Mouse (Mus musculus): Measurements from ENCODE around the gene Pmis2. TPM values are rescaled to one million over a fixed set of nuclear protein-coding genes. Genes with fewer than 3 reads are reported as not detected.

Pmis2 gene
- polyA plus RNA-seq (2012; rRNA removed; ENCODE audit: low replicate concordance): not detected in 2 replicates

GRCm38 (mm10) chr7:30671480-30671879 lies at the start of gene Pmis2:
Pmis2 (minus strand) TSS chr7:30671605.

GRCm38 (mm10) chr7:30711942-30712341 lies 40.5 kb upstream of the Pmis2 start, which contains the start of gene Atp4a:
Atp4a (plus strand) TSS chr7:30712209.

GRCm38 (mm10) chr7:30698589-30698988 lies 27.2 kb upstream of the Pmis2 start, which contains the start of gene 2200002J24Rik:
2200002J24Rik (plus strand) TSS chr7:30698926.

DNA sequence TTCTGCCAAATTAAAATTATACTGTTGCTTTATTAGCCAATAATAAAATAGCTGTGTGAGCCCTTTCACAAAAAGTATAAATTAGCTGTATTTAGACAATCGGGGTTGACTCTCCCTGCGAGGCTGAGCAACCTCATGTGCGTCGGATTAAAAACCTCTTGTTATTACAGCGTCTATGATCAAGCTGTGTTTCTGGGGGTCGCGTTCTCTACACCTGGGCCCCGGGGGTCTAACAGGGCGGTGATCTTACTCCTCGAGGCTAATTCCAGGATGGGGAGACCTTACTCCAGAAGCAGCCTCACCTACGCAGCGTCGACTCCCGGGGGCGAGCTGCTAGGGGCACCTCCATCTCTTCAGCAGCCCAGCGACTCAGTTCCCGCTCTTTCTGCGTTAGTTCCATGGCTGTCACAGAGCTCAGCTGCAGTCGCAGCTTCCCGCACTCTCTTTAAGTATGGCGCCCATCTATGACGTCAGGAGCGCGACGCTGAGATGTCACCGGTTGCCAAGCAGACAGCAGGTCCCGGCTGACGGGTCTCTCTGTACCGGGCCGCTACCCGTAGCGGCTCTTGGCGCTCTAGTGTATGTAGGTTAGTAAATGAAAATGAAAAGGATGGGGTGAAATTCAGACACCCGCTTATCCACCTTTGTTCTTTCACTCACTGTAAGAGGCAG lies 6.7 kb downstream of the Pmis2 start, which contains the start of gene Haus5:
TSS of gene Haus5 (minus strand) at position 466 of the 672 bp plus-strand sequence.

DNA sequence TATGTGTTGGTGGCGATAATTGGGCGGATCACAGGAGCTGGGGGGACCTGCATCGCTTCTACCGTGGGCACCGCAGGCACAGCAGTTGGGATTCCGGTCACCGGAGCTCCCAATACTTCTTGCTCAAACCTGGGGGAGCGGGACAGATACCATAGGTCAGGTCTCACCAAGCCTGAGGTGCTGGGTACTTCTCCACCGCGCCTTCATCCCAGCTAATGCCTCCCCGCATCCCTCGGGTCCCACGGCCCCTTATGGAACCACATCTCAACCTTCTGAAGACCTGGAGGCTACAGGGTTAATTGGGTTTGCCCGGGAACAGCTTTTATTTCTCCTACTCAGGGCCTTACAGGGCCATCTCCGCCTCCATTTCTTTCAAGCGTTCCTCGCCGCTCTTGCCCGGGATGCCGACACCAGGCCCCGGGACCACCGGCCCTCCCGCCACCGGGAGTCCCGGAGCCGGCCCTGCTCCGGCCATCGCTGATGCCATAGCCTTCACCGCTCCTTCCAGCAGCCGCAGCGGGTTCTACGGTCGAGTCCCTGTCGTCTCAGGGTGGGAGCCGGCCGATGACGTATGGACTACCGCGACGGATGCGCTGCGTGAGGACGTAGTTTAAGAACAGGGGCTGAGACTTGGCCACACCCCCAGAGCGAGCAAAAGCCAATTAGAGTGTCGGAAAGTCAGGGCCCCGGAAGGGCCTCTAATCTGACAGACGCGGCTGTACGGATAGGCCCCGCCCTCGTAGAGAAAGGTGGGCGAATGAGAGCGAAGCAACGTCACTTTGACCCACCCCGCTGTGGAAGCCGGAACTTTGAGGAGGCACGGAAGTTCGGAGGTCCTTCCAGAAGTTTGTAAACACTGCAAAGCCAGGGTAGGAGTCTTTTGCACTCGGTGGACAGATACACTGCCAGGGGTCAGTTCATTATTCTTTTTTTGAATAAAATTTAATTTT lies 21.5 kb downstream of the Pmis2 start, which contains the start of gene Rbm42:
TSS of gene Rbm42 (minus strand) at position 727 of the 950 bp plus-strand sequence.

GRCm38 (mm10) chr7:30635752-30636151 lies 35.7 kb downstream of the Pmis2 start, which contains the start of gene Etv2:
Etv2 (minus strand) TSS chr7:30635852.

DNA sequence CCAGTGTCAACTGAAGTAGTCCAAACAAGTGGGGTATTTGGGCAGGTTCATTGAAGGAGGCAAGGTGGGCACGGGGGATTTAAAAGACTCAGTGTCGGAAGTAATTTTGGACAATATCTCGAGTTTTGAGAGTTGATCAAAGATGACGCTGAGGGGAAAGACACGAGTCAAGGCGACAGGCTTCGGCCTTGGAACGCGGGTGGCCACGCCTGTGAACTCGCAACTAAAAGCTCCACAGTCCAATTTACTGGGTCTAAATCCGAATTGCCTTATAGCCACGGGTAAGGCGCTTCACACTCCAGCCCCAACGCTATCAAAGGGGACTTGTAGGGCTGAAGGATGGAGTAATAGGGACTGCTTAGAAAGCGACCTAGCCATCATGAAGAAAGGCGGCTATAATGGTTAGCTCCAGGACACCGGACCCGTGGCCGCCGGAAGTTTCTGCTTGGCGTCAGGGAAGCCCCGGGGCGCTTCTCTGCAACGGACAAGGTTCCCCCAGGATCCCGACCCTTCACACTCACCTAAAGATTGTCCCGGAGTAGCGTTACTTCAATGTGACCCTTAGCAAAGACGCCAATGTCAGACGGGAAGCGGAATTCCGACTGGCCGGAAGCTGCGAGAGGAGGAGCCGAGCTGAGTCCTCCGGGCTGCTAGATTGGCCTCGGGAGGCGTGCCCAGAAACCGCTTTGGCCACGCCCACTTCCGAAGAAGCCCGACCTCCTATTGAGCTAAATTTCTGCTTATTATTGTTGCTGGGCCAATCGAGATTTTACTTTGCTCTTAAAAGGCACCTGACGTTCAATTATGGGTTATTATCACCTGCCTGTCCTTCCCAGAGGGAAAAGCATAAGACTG lies 45.6 kb downstream of the Pmis2 start, which contains the start of gene Cox6b1:
TSS of gene Cox6b1 (minus strand) at position 622 of the 855 bp plus-strand sequence.

Other genes with a start within 250 kb of the Pmis2 start
- 3.1 and 5.5 TPM in 2 replicates for gene Nfkbid, start 249.9 kb downstream of the Pmis2 start, polyA plus RNA-seq (2012; rRNA removed; ENCODE audit: low replicate concordance)
- gene Aplp1, start 226.1 kb downstream of the Pmis2 start, polyA plus RNA-seq (2012; rRNA removed; ENCODE audit: low replicate concordance): 2.5 and 7.0 TPM in 2 replicates
- not detected in 2 replicates for gene Kirrel2, start 213.9 kb downstream of the Pmis2 start, polyA plus RNA-seq (2012; rRNA removed; ENCODE audit: low replicate concordance)
- gene Nphs1, start 213.3 kb downstream of the Pmis2 start, polyA plus RNA-seq (2012; rRNA removed; ENCODE audit: low replicate concordance): not detected in 2 replicates
- not detected in 2 replicates for gene Prodh2, start 178.0 kb downstream of the Pmis2 start, polyA plus RNA-seq (2012; rRNA removed; ENCODE audit: low replicate concordance)
- 7.3 and 17.1 TPM in 2 replicates for gene Arhgap33, start 136.5 kb downstream of the Pmis2 start, polyA plus RNA-seq (2012; rRNA removed; ENCODE audit: low replicate concordance)
- gene Hspb6, start 119.4 kb downstream of the Pmis2 start, polyA plus RNA-seq (2012; rRNA removed; ENCODE audit: low replicate concordance): 65.4 and 90.8 TPM in 2 replicates
- gene Proser3, start 119.3 kb downstream of the Pmis2 start, polyA plus RNA-seq (2012; rRNA removed; ENCODE audit: low replicate concordance): 4.1 and 17.2 TPM in 2 replicates
- gene Lin37, start 111.8 kb downstream of the Pmis2 start, polyA plus RNA-seq (2012; rRNA removed; ENCODE audit: low replicate concordance): 32.9 and 36.6 TPM in 2 replicates
- 56.7 and 69.3 TPM in 2 replicates for gene U2af1l4, start 108.3 kb downstream of the Pmis2 start, polyA plus RNA-seq (2012; rRNA removed; ENCODE audit: low replicate concordance)
- 1.4 and 3.1 TPM in 2 replicates for gene Gm49396, start 108.3 kb downstream of the Pmis2 start, polyA plus RNA-seq (2012; rRNA removed; ENCODE audit: low replicate concordance)
- gene Psenen, start 108.0 kb downstream of the Pmis2 start, polyA plus RNA-seq (2012; rRNA removed; ENCODE audit: low replicate concordance): 135 and 167 TPM in 2 replicates
- gene Igflr1, start 106.2 kb downstream of the Pmis2 start, polyA plus RNA-seq (2012; rRNA removed; ENCODE audit: low replicate concordance): 3.8 and 6.8 TPM in 2 replicates
- gene Kmt2b, start 82.9 kb downstream of the Pmis2 start, polyA plus RNA-seq (2012; rRNA removed; ENCODE audit: low replicate concordance): 35.0 and 59.6 TPM in 2 replicates
- gene Zbtb32, start 72.7 kb downstream of the Pmis2 start, polyA plus RNA-seq (2012; rRNA removed; ENCODE audit: low replicate concordance): 0.92 and 1.1 TPM in 2 replicates
- 2.8 and 21.0 TPM in 2 replicates for gene Upk1a, start 58.8 kb downstream of the Pmis2 start, polyA plus RNA-seq (2012; rRNA removed; ENCODE audit: low replicate concordance)
- gene Cox6b1, start 45.5 kb downstream of the Pmis2 start, polyA plus RNA-seq (2012; rRNA removed; ENCODE audit: low replicate concordance): 647 and 1,156 TPM in 2 replicates
- gene Etv2, start 35.8 kb downstream of the Pmis2 start, polyA plus RNA-seq (2012; rRNA removed; ENCODE audit: low replicate concordance): not detected in 2 replicates
- 47.6 and 62.6 TPM in 2 replicates for gene Rbm42, start 21.3 kb downstream of the Pmis2 start, polyA plus RNA-seq (2012; rRNA removed; ENCODE audit: low replicate concordance)
- gene Haus5, start 6.6 kb downstream of the Pmis2 start, polyA plus RNA-seq (2012; rRNA removed; ENCODE audit: low replicate concordance): 11.8 and 17.8 TPM in 2 replicates
- gene 2200002J24Rik, start 27.3 kb upstream of the Pmis2 start, polyA plus RNA-seq (2012; rRNA removed; ENCODE audit: low replicate concordance): not detected in 2 replicates
- 0.39 TPM in 1 of 2 replicates, not detected in the other for gene Atp4a, start 40.6 kb upstream of the Pmis2 start, polyA plus RNA-seq (2012; rRNA removed; ENCODE audit: low replicate concordance)
- gene Tmem147, start 57.9 kb upstream of the Pmis2 start, polyA plus RNA-seq (2012; rRNA removed; ENCODE audit: low replicate concordance): 254 and 273 TPM in 2 replicates
- not detected in 2 replicates for gene Gapdhs, start 72.1 kb upstream of the Pmis2 start, polyA plus RNA-seq (2012; rRNA removed; ENCODE audit: low replicate concordance)
- 10.8 and 36.4 TPM in 2 replicates for gene Sbsn, start 79.9 kb upstream of the Pmis2 start, polyA plus RNA-seq (2012; rRNA removed; ENCODE audit: low replicate concordance)
- gene Dmkn, start 92.2 kb upstream of the Pmis2 start, polyA plus RNA-seq (2012; rRNA removed; ENCODE audit: low replicate concordance): 8.6 and 10.7 TPM in 2 replicates
- gene Krtdap, start 116.3 kb upstream of the Pmis2 start, polyA plus RNA-seq (2012; rRNA removed; ENCODE audit: low replicate concordance): 0.51 and 2.0 TPM in 2 replicates
- gene Ffar2, start 152.2 kb upstream of the Pmis2 start, polyA plus RNA-seq (2012; rRNA removed; ENCODE audit: low replicate concordance): 27.4 and 105 TPM in 2 replicates
- gene Ffar3, start 184.6 kb upstream of the Pmis2 start, polyA plus RNA-seq (2012; rRNA removed; ENCODE audit: low replicate concordance): not detected in 2 replicates
- 0.03 and 0.05 TPM in 2 replicates for gene Ffar1, start 190.0 kb upstream of the Pmis2 start, polyA plus RNA-seq (2012; rRNA removed; ENCODE audit: low replicate concordance)
- 1.3 and 4.4 TPM in 2 replicates for gene Cd22, start 208.7 kb upstream of the Pmis2 start, polyA plus RNA-seq (2012; rRNA removed; ENCODE audit: low replicate concordance)
- gene Mag, start 243.3 kb upstream of the Pmis2 start, polyA plus RNA-seq (2012; rRNA removed; ENCODE audit: low replicate concordance): 0.72 and 1.3 TPM in 2 replicates